Mouse (Mus musculus): ENCODE measurements at regions not wholly inside any gene's neighbourhood (a gene's known extent, or its start where the extent isn't known, plus 50 kb on each side); places are given as distances from the start of the nearest gene placed in this dataset.

- peak; percentile 90 to 92 for DNase-seq (ENCODE audit: low spot score in 2 of 2)
Observed at GRCm38 (mm10) chr16:55468833-55469458, 171.2 kb upstream of the Zpld1 start.

- DNase-seq (ENCODE audit: low spot score in 2 of 2), result no peak
Observed at GRCm38 (mm10) chr16:55460519-55460918, 162.7 kb upstream of the Zpld1 start.

GRCm38 (mm10) chr16:55447581-55447980 lies 149.8 kb upstream of the Zpld1 start:
- DNase-seq (ENCODE audit: low spot score in 2 of 2), result no peak

GRCm38 (mm10) chr16:55442821-55443581 lies 145.2 kb upstream of the Zpld1 start:
- DNase-seq (ENCODE audit: low spot score in 2 of 2), result no peak

- DNase-seq (ENCODE audit: low spot score in 2 of 2), result no peak
Observed at GRCm38 (mm10) chr16:55435139-55435968, 137.6 kb upstream of the Zpld1 start.

GRCm38 (mm10) chr16:55421569-55422342 lies 124.0 kb upstream of the Zpld1 start:
- no peak for DNase-seq (ENCODE audit: low spot score in 2 of 2)

GRCm38 (mm10) chr16:55420876-55421568 lies 123.2 kb upstream of the Zpld1 start:
- no peak for DNase-seq (ENCODE audit: low spot score in 2 of 2)

GRCm38 (mm10) chr16:55418871-55419270 lies 121.1 kb upstream of the Zpld1 start:
- DNase-seq (ENCODE audit: low spot score in 2 of 2), result no peak

GRCm38 (mm10) chr16:55400818-55401217 lies 103.0 kb upstream of the Zpld1 start:
- no peak for DNase-seq (ENCODE audit: low spot score in 2 of 2)

- no peak for DNase-seq (ENCODE audit: low spot score in 2 of 2)
Observed at GRCm38 (mm10) chr16:55394864-55395263, 97.1 kb upstream of the Zpld1 start.

GRCm38 (mm10) chr16:55390400-55390799 lies 92.6 kb upstream of the Zpld1 start:
- no peak for DNase-seq (ENCODE audit: low spot score in 2 of 2)

GRCm38 (mm10) chr16:55379996-55380395 lies 82.2 kb upstream of the Zpld1 start:
- no peak for DNase-seq (ENCODE audit: low spot score in 2 of 2)

- no peak for DNase-seq (ENCODE audit: low spot score in 2 of 2)
Observed at GRCm38 (mm10) chr16:55379189-55379588, 81.4 kb upstream of the Zpld1 start.

GRCm38 (mm10) chr16:55378701-55379100 lies 80.9 kb upstream of the Zpld1 start:
- DNase-seq (ENCODE audit: low spot score in 2 of 2), result no peak

- no peak for DNase-seq (ENCODE audit: low spot score in 2 of 2)
Observed at GRCm38 (mm10) chr16:55375922-55376321, 78.1 kb upstream of the Zpld1 start.

GRCm38 (mm10) chr16:55357686-55358085 lies 59.9 kb upstream of the Zpld1 start:
- DNase-seq (ENCODE audit: low spot score in 2 of 2), result peak in 1 of 2 experiments; percentile 13

- no peak for DNase-seq (ENCODE audit: low spot score in 2 of 2)
Observed at GRCm38 (mm10) chr16:55356097-55356496, 58.3 kb upstream of the Zpld1 start.
